Mouse (Mus musculus): Measurements from ENCODE around the gene Sap18. TPM values are rescaled to one million over a fixed set of nuclear protein-coding genes. Genes with fewer than 3 reads are reported as not detected.
A peak's percentile ranks its signal among the peaks of the same experiment; 100 is the strongest.

Sap18 gene
- polyA plus RNA-seq, 1 experiment from 2014 or later: 27.6 TPM

DNA sequence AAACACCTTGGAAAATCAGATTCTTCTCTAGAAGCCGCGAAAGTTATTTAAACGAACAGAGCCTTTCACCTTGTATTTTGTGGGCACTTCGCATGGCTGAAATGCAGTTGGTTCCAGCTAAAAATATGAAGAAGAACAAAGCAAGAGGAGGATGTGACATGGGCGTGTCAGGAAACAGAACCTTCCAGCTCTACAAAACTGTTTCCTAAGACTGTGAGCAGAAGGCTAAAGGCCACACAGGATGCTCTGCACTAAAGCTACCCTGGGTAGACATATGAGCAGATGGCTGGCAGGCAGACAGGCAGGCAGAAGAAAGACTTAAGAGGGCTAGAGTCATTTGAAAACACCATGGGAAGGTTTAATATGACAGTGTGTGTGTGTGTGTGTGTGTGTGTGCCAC lies 28.9 kb upstream of the Sap18 start:
- 89% methylated on average over 5 of the region's 5 CpGs for WGBS

DNA sequence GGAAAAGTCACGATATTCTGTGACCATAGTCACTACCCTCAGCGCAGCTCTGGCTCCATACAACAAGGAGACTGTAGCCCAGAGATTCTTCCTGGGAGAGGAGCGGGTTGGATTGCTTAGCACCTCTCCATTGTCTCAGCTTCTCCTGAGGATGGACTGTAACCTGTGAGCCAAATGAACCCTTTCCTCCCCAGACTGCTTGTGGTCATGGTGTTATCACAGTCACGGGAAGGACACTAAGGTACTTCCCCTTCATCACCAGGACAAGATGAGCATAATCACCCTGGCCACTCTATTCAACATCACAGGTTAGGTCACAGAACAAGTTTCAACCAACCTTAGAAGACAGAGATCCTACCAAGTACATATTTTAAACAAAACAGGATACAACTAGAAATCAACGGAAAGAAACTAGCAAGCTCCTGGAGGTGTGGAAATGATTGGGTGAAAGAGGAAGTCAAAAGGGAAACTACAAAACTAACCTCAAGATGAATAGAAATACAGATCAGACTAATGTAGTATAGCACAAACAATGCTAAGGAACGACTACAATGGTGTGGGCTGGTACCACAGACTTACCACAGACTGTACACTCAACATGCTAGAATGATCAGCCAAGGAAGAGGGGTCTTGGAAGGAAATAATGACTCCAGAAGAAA lies 25.7 kb upstream of the Sap18 start:
- Histone ChIP-seq H3K27me3 (replicated peaks; ENCODE audit: control insufficient read depth, insufficient read depth, low read length) (no peaks in the 10 kb centered on the region), H3K36me3 (ENCODE audit: control insufficient read depth, insufficient read depth, low read length) (no peaks in the 10 kb centered on the region), H3K4me3 (ENCODE audit: low read depth, low read length) (no peak overlapping the region), H3K9ac (ENCODE audit: low read depth, low read length) (no peak overlapping the region), H3K27ac (ENCODE audit: low read depth, low read length) (no peak overlapping the region), H3K4me2 (no peak overlapping the region), H3K9me3 (ENCODE audit: control insufficient read depth, low read length) (no peaks in the 10 kb centered on the region), H3K4me1 (replicated peaks; ENCODE audit: control insufficient read depth, insufficient read depth, low read length) (no peaks in the 10 kb centered on the region)
- 54% methylated on average over 6 of the region's 6 CpGs for WGBS
- DNase-seq (ENCODE audit: low spot score) (no peak), ATAC-seq (replicated peaks; ENCODE audit: low FRiP score) (no peak)

More for the DNA sequence above, 28.9 kb upstream of the Sap18 start:
- no peaks in the 10 kb centered on the region for H3K36me3 ChIP-seq (ENCODE audit: control insufficient read depth, insufficient read depth, low read length)
- no peak overlapping the region for H3K4me3 ChIP-seq (ENCODE audit: low read depth, low read length)
- DNase-seq (ENCODE audit: low spot score) (no peak), ATAC-seq (replicated peaks; ENCODE audit: low FRiP score) (no peak)
- no peaks in the 10 kb centered on the region for H3K4me1 ChIP-seq (replicated peaks; ENCODE audit: control insufficient read depth, insufficient read depth, low read length)
- H3K4me2 ChIP-seq: no peak overlapping the region
- H3K9me3 ChIP-seq (ENCODE audit: control insufficient read depth, low read length): no peaks in the 10 kb centered on the region
- no peaks in the 10 kb centered on the region for H3K27me3 ChIP-seq (replicated peaks; ENCODE audit: control insufficient read depth, insufficient read depth, low read length)
- H3K9ac ChIP-seq (ENCODE audit: low read depth, low read length): no peak overlapping the region
- no peak overlapping the region for H3K27ac ChIP-seq (ENCODE audit: low read depth, low read length)

DNA sequence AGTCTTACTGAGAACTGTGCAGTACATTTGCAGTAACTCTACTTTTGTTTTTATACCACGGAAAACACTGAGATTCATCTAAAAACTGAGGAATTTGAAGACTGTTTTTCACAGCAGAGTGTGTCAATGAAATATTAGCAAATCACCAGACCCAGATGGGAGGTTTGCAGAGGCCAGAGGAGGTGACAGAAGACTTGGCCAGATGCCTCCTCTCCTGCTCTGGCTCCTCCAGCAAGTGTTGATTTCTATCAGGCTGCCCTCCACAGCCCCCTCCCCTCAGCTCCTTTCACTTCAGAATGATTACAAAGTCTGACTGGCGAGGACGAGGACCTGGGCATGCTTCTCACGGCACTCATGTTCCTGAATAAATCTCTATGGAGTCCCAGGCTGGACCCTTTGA lies 10.6 kb upstream of the Sap18 start:
- H3K36me3 ChIP-seq (ENCODE audit: control insufficient read depth, insufficient read depth, low read length): no peaks in the 10 kb centered on the region
- no peak overlapping the region for H3K27ac ChIP-seq (ENCODE audit: low read depth, low read length)
- ATAC-seq (replicated peaks; ENCODE audit: low FRiP score) (no peak), DNase-seq (ENCODE audit: low spot score) (no peak)
- no peaks in the 10 kb centered on the region for H3K4me1 ChIP-seq (replicated peaks; ENCODE audit: control insufficient read depth, insufficient read depth, low read length)
- H3K9ac ChIP-seq (ENCODE audit: low read depth, low read length): no peak overlapping the region
- no peak overlapping the region for H3K4me2 ChIP-seq
- no peak overlapping the region for H3K4me3 ChIP-seq (ENCODE audit: low read depth, low read length)
- H3K27me3 ChIP-seq (replicated peaks; ENCODE audit: control insufficient read depth, insufficient read depth, low read length): no peaks in the 10 kb centered on the region
- WGBS: 59% methylated on average over 4 of the region's 4 CpGs
- no peaks in the 10 kb centered on the region for H3K9me3 ChIP-seq (ENCODE audit: control insufficient read depth, low read length)

DNA sequence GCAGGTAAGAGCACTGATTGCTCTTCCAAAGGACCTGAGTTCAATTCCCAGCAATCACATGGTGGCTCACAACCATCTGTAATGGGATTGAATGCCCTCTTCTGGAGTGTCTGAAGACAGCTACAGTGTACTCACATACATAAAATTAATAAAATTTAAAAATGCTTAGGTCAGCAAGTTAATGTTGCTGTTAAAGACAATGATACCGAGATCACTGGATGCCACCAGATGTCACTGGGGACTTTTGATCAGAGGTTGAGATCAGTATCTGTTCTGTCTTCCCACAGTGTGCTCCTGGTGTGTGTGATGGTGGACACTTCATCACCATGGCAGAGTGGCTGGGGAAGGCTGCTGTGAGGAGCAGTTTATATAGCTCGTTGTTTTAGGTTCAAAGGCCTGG lies 8.7 kb upstream of the Sap18 start:
- no peaks in the 10 kb centered on the region for H3K9me3 ChIP-seq (ENCODE audit: control insufficient read depth, low read length)
- no peak overlapping the region for H3K27ac ChIP-seq (ENCODE audit: low read depth, low read length)
- H3K4me2 ChIP-seq: no peak overlapping the region
- H3K4me3 ChIP-seq (ENCODE audit: low read depth, low read length): no peak overlapping the region
- H3K9ac ChIP-seq (ENCODE audit: low read depth, low read length): no peak overlapping the region
- 77% methylated on average over 2 of the region's 2 CpGs for WGBS
- no peaks in the 10 kb centered on the region for H3K36me3 ChIP-seq (ENCODE audit: control insufficient read depth, insufficient read depth, low read length)
- DNase-seq (ENCODE audit: low spot score): no peak
- no peaks in the 10 kb centered on the region for H3K27me3 ChIP-seq (replicated peaks; ENCODE audit: control insufficient read depth, insufficient read depth, low read length)
- no peaks in the 10 kb centered on the region for H3K4me1 ChIP-seq (replicated peaks; ENCODE audit: control insufficient read depth, insufficient read depth, low read length)
- ATAC-seq (replicated peaks; ENCODE audit: low FRiP score): no peak

DNA sequence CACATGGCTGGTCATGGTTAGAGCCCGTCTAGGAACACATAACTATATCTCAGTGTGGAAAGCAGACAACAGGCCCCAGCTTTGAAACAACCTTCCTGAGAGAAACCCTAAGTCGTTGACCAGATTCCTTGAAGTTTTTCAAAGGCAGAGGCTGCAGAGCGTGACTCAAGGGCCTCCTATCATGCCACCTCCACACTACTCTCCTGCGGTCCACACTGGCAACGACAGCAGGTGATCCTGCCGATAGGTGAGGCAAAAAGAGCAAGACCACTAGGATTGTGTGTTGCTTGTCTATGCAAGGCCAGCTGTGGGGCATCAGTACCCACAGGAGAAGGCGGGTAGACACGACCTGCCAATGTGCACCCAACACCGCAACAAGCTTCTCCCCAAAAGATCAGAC lies 8.2 kb upstream of the Sap18 start:
- ATAC-seq (replicated peaks; ENCODE audit: low FRiP score): no peak
- H3K9ac ChIP-seq (ENCODE audit: low read depth, low read length): no peak overlapping the region
- WGBS: 83% methylated on average over 9 of the region's 9 CpGs

DNA sequence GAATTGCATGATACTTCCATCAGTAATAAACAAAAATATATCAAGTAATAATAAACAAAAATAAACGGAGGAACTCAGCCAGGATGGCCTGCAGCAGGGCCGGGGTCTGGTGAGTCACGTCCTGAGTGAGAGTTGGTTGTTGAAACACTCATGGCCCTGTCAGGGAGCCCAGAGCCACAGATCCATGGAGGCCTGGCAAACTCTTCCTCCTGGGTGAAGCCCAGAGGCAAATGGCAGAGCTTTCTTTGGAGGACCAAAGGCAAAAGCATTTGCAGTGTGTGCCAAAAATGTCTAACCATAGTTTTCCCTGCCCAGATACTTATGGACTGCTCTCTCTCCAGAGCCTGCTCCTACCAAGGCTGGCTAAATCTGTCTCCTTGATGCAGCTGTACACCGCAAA lies 6.8 kb upstream of the Sap18 start:
- H3K36me3 ChIP-seq (ENCODE audit: control insufficient read depth, insufficient read depth, low read length): no peaks in the 10 kb centered on the region
- no peak overlapping the region for H3K9ac ChIP-seq (ENCODE audit: low read depth, low read length)
- H3K4me1 ChIP-seq (replicated peaks; ENCODE audit: control insufficient read depth, insufficient read depth, low read length): no peaks in the 10 kb centered on the region
- 78% methylated on average over 4 of the region's 4 CpGs for WGBS
- no peak overlapping the region for H3K27ac ChIP-seq (ENCODE audit: low read depth, low read length)
- no peaks in the 10 kb centered on the region for H3K9me3 ChIP-seq (ENCODE audit: control insufficient read depth, low read length)
- ATAC-seq (replicated peaks; ENCODE audit: low FRiP score): no peak
- H3K27me3 ChIP-seq (replicated peaks; ENCODE audit: control insufficient read depth, insufficient read depth, low read length): no peaks in the 10 kb centered on the region
- no peak for DNase-seq (ENCODE audit: low spot score)
- H3K4me3 ChIP-seq (ENCODE audit: low read depth, low read length): no peak overlapping the region
- no peak overlapping the region for H3K4me2 ChIP-seq

More for the DNA sequence above, 8.2 kb upstream of the Sap18 start:
- Histone ChIP-seq H3K4me3 (ENCODE audit: low read depth, low read length) (no peak overlapping the region), H3K27me3 (replicated peaks; ENCODE audit: control insufficient read depth, insufficient read depth, low read length) (no peaks in the 10 kb centered on the region), H3K27ac (ENCODE audit: low read depth, low read length) (no peak overlapping the region), H3K4me2 (no peak overlapping the region), H3K4me1 (replicated peaks; ENCODE audit: control insufficient read depth, insufficient read depth, low read length) (no peaks in the 10 kb centered on the region), H3K9me3 (ENCODE audit: control insufficient read depth, low read length) (no peaks in the 10 kb centered on the region), H3K36me3 (ENCODE audit: control insufficient read depth, insufficient read depth, low read length) (no peaks in the 10 kb centered on the region)
- DNase-seq (ENCODE audit: low spot score): no peak

DNA sequence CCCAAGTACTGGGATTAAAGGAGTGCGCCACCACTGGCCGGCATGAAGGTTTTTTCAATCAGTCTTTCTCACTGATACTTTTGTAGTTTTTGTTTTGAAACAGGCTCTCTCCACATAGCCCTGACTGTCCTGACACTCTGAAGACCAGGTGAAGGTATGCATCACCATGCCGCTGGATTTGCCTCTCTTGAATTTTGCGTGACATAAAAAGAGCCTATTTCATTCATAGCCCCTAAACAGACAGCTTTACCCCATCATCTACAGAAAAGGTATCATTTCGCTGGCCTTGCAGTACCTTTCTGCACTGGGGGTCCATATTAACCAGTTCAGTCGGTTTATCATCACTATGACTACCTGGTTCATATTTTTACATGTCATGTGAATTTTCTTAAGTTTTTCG lies 429 bp upstream of the Sap18 start:
- H3K9ac ChIP-seq (ENCODE audit: low read depth, low read length): peak overlapping the region; percentile 53; the same call in 1 of the 2 replicates
- H3K36me3 ChIP-seq (ENCODE audit: control insufficient read depth, insufficient read depth, low read length): peaks cover 12% of the 10 kb centered on the region
- H3K9me3 ChIP-seq (ENCODE audit: control insufficient read depth, low read length): no peaks in the 10 kb centered on the region
- no peaks in the 10 kb centered on the region for H3K27me3 ChIP-seq (replicated peaks; ENCODE audit: control insufficient read depth, insufficient read depth, low read length)
- peaks cover 5% of the 10 kb centered on the region for H3K4me1 ChIP-seq (replicated peaks; ENCODE audit: control insufficient read depth, insufficient read depth, low read length)
- WGBS: 9% methylated on average over 7 of the region's 7 CpGs
- H3K27ac ChIP-seq (ENCODE audit: low read depth, low read length): no peak overlapping the region; the same call in 1 of the 2 replicates
- peak overlapping the region; percentile 90 for H3K4me3 ChIP-seq (ENCODE audit: low read depth, low read length)
- peak; percentile 24 for ATAC-seq (replicated peaks; ENCODE audit: low FRiP score)
- H3K4me2 ChIP-seq: peak overlapping the region; percentile 78
- no peak for DNase-seq (ENCODE audit: low spot score)

DNA sequence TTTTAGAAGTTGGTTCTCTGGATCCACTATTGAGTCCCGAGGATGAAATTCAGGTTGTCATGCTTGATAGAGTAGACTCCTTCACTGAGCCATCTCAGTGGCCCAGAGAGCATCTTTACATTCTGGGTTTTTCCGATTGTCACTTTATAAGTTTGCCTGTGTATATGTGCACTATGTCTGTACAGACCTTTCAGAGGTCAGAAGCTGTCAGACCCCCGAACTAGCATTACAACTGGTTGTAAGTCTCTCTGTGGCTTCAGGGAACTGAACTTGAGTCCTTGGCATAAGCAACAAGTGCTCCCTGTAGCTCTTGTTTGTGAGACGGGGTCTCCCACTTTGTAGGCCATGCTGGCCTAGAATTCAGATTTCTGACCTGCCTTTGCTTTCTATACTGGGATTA lies 5.8 kb downstream of the Sap18 start:
- no peak overlapping the region for H3K9ac ChIP-seq (ENCODE audit: low read depth, low read length)
- ATAC-seq (replicated peaks; ENCODE audit: low FRiP score) (no peak), DNase-seq (ENCODE audit: low spot score) (no peak)
- H3K36me3 ChIP-seq (ENCODE audit: control insufficient read depth, insufficient read depth, low read length): peaks cover 37% of the 10 kb centered on the region
- H3K9me3 ChIP-seq (ENCODE audit: control insufficient read depth, low read length): no peaks in the 10 kb centered on the region
- 89% methylated on average over 4 of the region's 4 CpGs for WGBS
- no peak overlapping the region for H3K4me2 ChIP-seq
- H3K27me3 ChIP-seq (replicated peaks; ENCODE audit: control insufficient read depth, insufficient read depth, low read length): no peaks in the 10 kb centered on the region
- no peak overlapping the region for H3K4me3 ChIP-seq (ENCODE audit: low read depth, low read length)
- H3K27ac ChIP-seq (ENCODE audit: low read depth, low read length): no peak overlapping the region
- peaks cover 5% of the 10 kb centered on the region for H3K4me1 ChIP-seq (replicated peaks; ENCODE audit: control insufficient read depth, insufficient read depth, low read length)

DNA sequence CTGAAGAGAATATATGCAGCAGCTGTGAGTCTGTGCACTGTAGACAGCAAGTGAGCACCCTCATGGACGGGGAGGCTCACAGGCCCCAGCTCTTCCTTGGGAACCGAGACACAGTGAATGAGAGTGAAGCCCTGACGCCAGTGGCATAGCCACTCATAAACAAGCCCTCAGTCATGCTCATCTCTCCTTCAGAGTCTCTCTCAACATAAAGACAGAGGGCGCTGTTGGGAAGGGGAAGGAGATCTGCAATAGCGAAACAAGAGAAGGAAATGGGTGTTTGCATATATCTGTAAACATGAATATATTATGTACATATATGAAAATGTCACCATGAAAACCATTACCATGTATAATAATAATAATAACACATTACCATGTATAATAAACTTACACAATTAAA lies 10.6 kb downstream of the Sap18 start:
- H3K27ac ChIP-seq (ENCODE audit: low read depth, low read length): no peak overlapping the region
- DNase-seq (ENCODE audit: low spot score) (no peak), ATAC-seq (replicated peaks; ENCODE audit: low FRiP score) (peak; percentile 53; the same call in 1 of the 2 replicates)
- no peaks in the 10 kb centered on the region for H3K27me3 ChIP-seq (replicated peaks; ENCODE audit: control insufficient read depth, insufficient read depth, low read length)
- no peak overlapping the region for H3K4me2 ChIP-seq
- H3K9me3 ChIP-seq (ENCODE audit: control insufficient read depth, low read length): no peaks in the 10 kb centered on the region
- no peak overlapping the region for H3K9ac ChIP-seq (ENCODE audit: low read depth, low read length)
- peaks cover 53% of the 10 kb centered on the region for H3K36me3 ChIP-seq (ENCODE audit: control insufficient read depth, insufficient read depth, low read length)
- H3K4me3 ChIP-seq (ENCODE audit: low read depth, low read length): no peak overlapping the region
- WGBS: 73% methylated on average over 5 of the region's 5 CpGs
- H3K4me1 ChIP-seq (replicated peaks; ENCODE audit: control insufficient read depth, insufficient read depth, low read length): no peaks in the 10 kb centered on the region

Data from liver, embryonic 11.5 days (tissue).